Mouse (Mus musculus) skeletal muscle tissue, adult 2 months (tissue): ENCODE measurements at regions not wholly inside any gene's neighbourhood (a gene's known extent, or its start where the extent isn't known, plus 50 kb on each side); places are given as distances from the start of the nearest gene placed in this dataset.
"Not testable (repeated sequence)": the region's sequence is repeated elsewhere in the genome, so short reads cannot be mapped to it uniquely, and the experiment has no call there.

Experiments
- DNase-seq: peaks from one replicate; pipeline ENCODE4 v3.0.0-alpha.2; 2012; ENCODE audit warnings: low read depth, low spot score

- no peak for DNase-seq
These were observed 970.5 kb downstream of the Defb40 start for GRCm38 (mm10) chr8:18007567-18007966.

GRCm38 (mm10) chr8:18005660-18006059 is 972.4 kb downstream of the Defb40 start:
- DNase-seq = no peak

- no peak for DNase-seq
These were observed 977.3 kb downstream of the Defb40 start for GRCm38 (mm10) chr8:18000750-18001149.

GRCm38 (mm10) chr8:17984779-17985178 is 993.3 kb downstream of the Defb40 start:
- no peak for DNase-seq

- no peak for DNase-seq
These were observed 1029.2 kb downstream of the Defb40 start for GRCm38 (mm10) chr8:17948848-17949247.

GRCm38 (mm10) chr8:17948053-17948834 is 1029.8 kb downstream of the Defb40 start:
- DNase-seq = no peak

GRCm38 (mm10) chr8:17934696-17935095 is 1043.4 kb downstream of the Defb40 start:
- no peak for DNase-seq

- no peak for DNase-seq
These were observed 1068.7 kb downstream of the Defb40 start for GRCm38 (mm10) chr8:17909316-17909715.

- DNase-seq = not testable (repeated sequence)
These were observed 1089.5 kb downstream of the Defb40 start for GRCm38 (mm10) chr8:17888598-17888997.

- no peak for DNase-seq
These were observed 1114.7 kb downstream of the Defb40 start for GRCm38 (mm10) chr8:17863388-17863787.
